Mouse (Mus musculus) thymus, postnatal 36 days (tissue): ENCODE results near the gene Nos3.
A peak's percentile ranks its signal among the peaks of the same experiment; 100 is the strongest.

Experiments used
- DNase-seq, 2 experiments: peaks; one replicate each; pipeline ENCODE4 v3.0.0; 2022; ENCODE audit warnings: mixed read lengths in 2 of 2

Nos3 gene

GRCm38 (mm10) chr5:24346313-24346712, 18.3 kb upstream of the Nos3 start:
- DNase-seq = no peak

- DNase-seq = peak; percentile 68 to 80
Observed at GRCm38 (mm10) chr5:24347186-24347875, 17.3 kb upstream of the Nos3 start.

- peak; percentile 98 for DNase-seq
Observed at GRCm38 (mm10) chr5:24348128-24348527, 16.5 kb upstream of the Nos3 start.

- peak; percentile 71 to 83 for DNase-seq
Observed at GRCm38 (mm10) chr5:24348546-24348945, 16.1 kb upstream of the Nos3 start.

GRCm38 (mm10) chr5:24350073-24350472, 14.5 kb upstream of the Nos3 start:
- no peak for DNase-seq

GRCm38 (mm10) chr5:24350531-24351250, 13.9 kb upstream of the Nos3 start:
- no peak for DNase-seq

- no peak for DNase-seq
Observed at GRCm38 (mm10) chr5:24351278-24351677, 13.3 kb upstream of the Nos3 start, which contains the start of gene Kcnh2. TSS of gene Kcnh2 (minus strand) at chr5:24351604.

GRCm38 (mm10) chr5:24351701-24352171, 12.9 kb upstream of the Nos3 start:
- peak; percentile 90 to 93 for DNase-seq

- DNase-seq = peak; percentile 26 to 56
Observed at GRCm38 (mm10) chr5:24352251-24352859, 12.3 kb upstream of the Nos3 start.

- no peak for DNase-seq
Observed at GRCm38 (mm10) chr5:24353327-24353726, 11.3 kb upstream of the Nos3 start.

- DNase-seq = no peak
Observed at GRCm38 (mm10) chr5:24356764-24357163, 7.8 kb upstream of the Nos3 start.

- DNase-seq = peak; percentile 77
Observed at GRCm38 (mm10) chr5:24357461-24357860, 7.1 kb upstream of the Nos3 start.

- peak; percentile 83 to 87 for DNase-seq
Observed at GRCm38 (mm10) chr5:24360792-24361454, 3.7 kb upstream of the Nos3 start.

- no peak for DNase-seq
Observed at GRCm38 (mm10) chr5:24363467-24363866, 1.1 kb upstream of the Nos3 start.

GRCm38 (mm10) chr5:24364061-24364460, 549 bp upstream of the Nos3 start:
- DNase-seq = no peak

- no peak for DNase-seq
Observed at GRCm38 (mm10) chr5:24364963-24365362, 353 bp downstream of the Nos3 start.

- DNase-seq = no peak
Observed at GRCm38 (mm10) chr5:24365528-24365927, 918 bp downstream of the Nos3 start.

GRCm38 (mm10) chr5:24366426-24366825, 1.8 kb downstream of the Nos3 start:
- DNase-seq = no peak

- no peak for DNase-seq
Observed at GRCm38 (mm10) chr5:24369767-24370166, 5.2 kb downstream of the Nos3 start.

GRCm38 (mm10) chr5:24373807-24374206, 9.2 kb downstream of the Nos3 start:
- no peak for DNase-seq

GRCm38 (mm10) chr5:24374216-24374615, 9.6 kb downstream of the Nos3 start:
- no peak for DNase-seq

GRCm38 (mm10) chr5:24374666-24375328, 10.2 kb downstream of the Nos3 start:
- no peak for DNase-seq

- no peak for DNase-seq
Observed at GRCm38 (mm10) chr5:24378700-24379099, 14.1 kb downstream of the Nos3 start.
